In genomic region chr16:10330586-10331495, GRCm38 (mm10) we compare ENCODE assay signal across 15 mouse cellular contexts. TPM values are rescaled to one million over a fixed set of nuclear protein-coding genes. Genes with fewer than 3 reads are reported as not detected.
A peak's percentile ranks its signal among the peaks of the same experiment; 100 is the strongest.
DNase-seq lines count a peak whose midpoint lies in the region; ATAC-seq and TF ChIP-seq lines count a peak whose summit lies in the region.
"Had no signal": no experiment of that assay in that cellular context is flagged by ENCODE, and none has a peak within 500 bp of the region (broad histone marks: within the 10 kb centered on the region; RNA-seq: fewer than 3 reads in every experiment).

No protein-coding gene starts in this region.

- in situ Hi-C loops in CH12.LX (cut with MboI; ENCODE audit: low pct_ligation_motif_present, low pct_unique_long_range_greater_than_20kb, low sequenced_read_pairs), result no loop called here

- peak overlapping the region; percentile 16; the same call in 1 of the 2 replicates for H3K4me2 ChIP-seq in CH12.LX (ENCODE audit: insufficient read depth, low read depth, poor library complexity, severe bottlenecking)
- no peak overlapping the region for H3K4me2 ChIP-seq in intestine, postnatal 0 days (replicated peaks; ENCODE audit: low read depth)
- H3K4me2 ChIP-seq: liver, embryonic 11.5 days; midbrain, embryonic 15.5 days; neural tube, embryonic 12.5 days had no signal

- peak; percentile 19 to 50 for DNase-seq in kidney, postnatal 4 days
- no peak for DNase-seq in kidney, adult 8-10 months
- peak; percentile 20 for DNase-seq in CH12.LX (ENCODE audit: extremely low read depth)
- peak; percentile 47 for DNase-seq in urinary bladder, adult 2 months (ENCODE audit: low spot score)
- no peak for DNase-seq in spleen, adult 18-20 months
- no peak for DNase-seq in spleen, postnatal 10 days (ENCODE audit: low spot score in 2 of 2)
- DNase-seq: cerebellum, adult 8-10 months; gastrocnemius, postnatal 36 days had no signal

- no peak for TF ChIP-seq RAD21 in CH12.LX (IDR thresholded peaks at IDR 0.05; ENCODE audit: low read depth, low read length)

- no peak overlapping the region for H3K9ac ChIP-seq in CH12.LX (ENCODE audit: insufficient read depth, low read depth)
- H3K9ac ChIP-seq in intestine, postnatal 0 days (ENCODE audit: low read depth, low read length), result no peak overlapping the region
- H3K9ac ChIP-seq: midbrain, embryonic 15.5 days; neural tube, embryonic 12.5 days had no signal

- ATAC-seq in intestine, postnatal 0 days, result peak; percentile 71
- ATAC-seq: CD4-positive, CD25-positive, alpha-beta regulatory T cell, adult 4 months; midbrain, embryonic 15.5 days had no signal

- no peak for TF ChIP-seq CTCF in CH12.LX (conservative IDR thresholded peaks at IDR 0.05 in 1 of 2, IDR thresholded peaks at IDR 0.05 in 1 of 2; ENCODE audit: low read depth in 2 of 2, low read length in 2 of 2)
- no peak for TF ChIP-seq CTCF in intestine, postnatal 0 days (IDR thresholded peaks at IDR 0.05; ENCODE audit: low read depth)

- H3K36me3 ChIP-seq in CH12.LX (replicated peaks in 1 of 2; ENCODE audit: control insufficient read depth in 1 of 2, insufficient read depth in 1 of 2, low read length in 1 of 2), result no peaks in the 10 kb centered on the region
- no peaks in the 10 kb centered on the region for H3K36me3 ChIP-seq in intestine, postnatal 0 days (ENCODE audit: control insufficient read depth, insufficient read depth)
- H3K36me3 ChIP-seq: hindbrain, embryonic 10.5 days; midbrain, embryonic 15.5 days; neural tube, embryonic 12.5 days had no signal

- TF ChIP-seq EP300 in CH12.LX (IDR thresholded peaks at IDR 0.05; ENCODE audit: low read length), result no peak

- peaks cover 15% of the 10 kb centered on the region for H3K27me3 ChIP-seq in CH12.LX (replicated peaks)
- H3K27me3 ChIP-seq in intestine, postnatal 0 days (replicated peaks; ENCODE audit: control insufficient read depth, insufficient read depth, low read length), result no peaks in the 10 kb centered on the region
- H3K27me3 ChIP-seq: midbrain, embryonic 15.5 days; neural tube, embryonic 12.5 days had no signal

- no peak for TF ChIP-seq POLR2A in CH12.LX (IDR thresholded peaks at IDR 0.05; ENCODE audit: low read depth, low read length)

- peaks cover 3 to 10% of the 10 kb centered on the region in 2 experiments for H3K4me1 ChIP-seq in CH12.LX (ENCODE audit: control insufficient read depth in 1 of 2, insufficient read depth in 2 of 2)
- no peaks in the 10 kb centered on the region for H3K4me1 ChIP-seq in intestine, postnatal 0 days (replicated peaks; ENCODE audit: control insufficient read depth, insufficient read depth, low read length)
- H3K4me1 ChIP-seq: midbrain, embryonic 15.5 days; neural tube, embryonic 12.5 days had no signal

- WGBS in intestine, postnatal 0 days, result 52% methylated on average over 12 of the region's 12 CpGs

- H3K27ac ChIP-seq in CH12.LX (ENCODE audit: insufficient read depth, low read depth), result no peak overlapping the region
- no peak overlapping the region for H3K27ac ChIP-seq in intestine, postnatal 0 days (ENCODE audit: low read depth, low read length)
- H3K27ac ChIP-seq: hindbrain, embryonic 10.5 days; layer of hippocampus, adult 2 months; midbrain, embryonic 15.5 days; neural tube, embryonic 12.5 days had no signal

- no peaks in the 10 kb centered on the region for H3K9me3 ChIP-seq in CH12.LX (replicated peaks; ENCODE audit: low read length)
- H3K9me3 ChIP-seq in intestine, postnatal 0 days (ENCODE audit: control insufficient read depth), result no peaks in the 10 kb centered on the region
- H3K9me3 ChIP-seq: hindbrain, embryonic 10.5 days; midbrain, embryonic 15.5 days; neural tube, embryonic 12.5 days had no signal

- dilution Hi-C loops in CH12.LX (cut with MboI; ENCODE audit: extremely low pct_ligation_motif_present, extremely low pct_unique_long_range_greater_than_20kb, low sequenced_read_pairs), result no loop called here

- no peaks in the 10 kb centered on the region for H3K79me2 ChIP-seq in CH12.LX (replicated peaks; ENCODE audit: control insufficient read depth, extremely low read depth, insufficient read depth, poor library complexity, severe bottlenecking)

- H3K4me3 ChIP-seq in CH12.LX (replicated peaks in 1 of 3; ENCODE audit: low read depth in 2 of 3, low read length in 2 of 3, poor library complexity in 1 of 3), result no peak overlapping the region
- H3K4me3 ChIP-seq in intestine, postnatal 0 days (ENCODE audit: low read depth, low read length), result no peak overlapping the region
- H3K4me3 ChIP-seq: hindbrain, embryonic 10.5 days; layer of hippocampus, adult 2 months; midbrain, embryonic 15.5 days; neural tube, embryonic 12.5 days had no signal

TF ChIP-seq in CH12.LX, 34 proteins besides CTCF, POLR2A, EP300 and RAD21:
- TF ChIP-seq SIN3A (IDR thresholded peaks at IDR 0.05; ENCODE audit: low read length) (no peak), ELF1 (IDR thresholded peaks at IDR 0.05; ENCODE audit: low read depth, low read length) (no peak), E2F4 (IDR thresholded peaks at IDR 0.05; ENCODE audit: insufficient replicate concordance, low read depth, low read length) (no peak), UBTF (IDR thresholded peaks at IDR 0.05; ENCODE audit: low read depth, low read length) (no peak)

RNA-seq across cellular contexts. Expression of gene Emp2, which starts 17.1 kb away (rescaled TPM):
- 0.04 TPM in 1 of 2 replicates, not detected in the other for total RNA-seq in CH12.LX (2012; rRNA removed)
- 0.11 TPM in 1 of 2 replicates, not detected in the other for total RNA-seq in CH12.LX (2014; rRNA removed)
- 0.07 and 0.09 TPM in 2 replicates for polyA plus RNA-seq in CH12.LX (2012; ENCODE audit: insufficient read length, low read depth)
- 8.7 and 9.5 TPM in 2 replicates for polyA plus RNA-seq in intestine, postnatal 0 days (2015; fragmentation: Nextera tagmentation; extraction: Ambion mirVana)
- polyA plus RNA-seq in urinary bladder, adult 2 months (2012; rRNA removed), result 87.9 and 90.7 TPM in 2 replicates
- polyA plus RNA-seq: CD4-positive, CD25-positive, alpha-beta regulatory T cell, adult 4 months had no signal

Comparison
In these comparisons a context has a peak if more than half of its experiments do, and no peak if none do; other contexts are left out.
1. DNase-seq: peak in kidney, postnatal 4 days (2 of 2), CH12.LX (single experiment) and urinary bladder, adult 2 months (single experiment); none in kidney, adult 8-10 months (0 of 2), spleen, adult 18-20 months (0 of 2) and spleen, postnatal 10 days (0 of 2).